Mouse (Mus musculus) bone marrow macrophage, adult 2 months (primary cell): Measurements from ENCODE around the gene Kcnj15.

Experiments used
- CTCF ChIP-seq: IDR thresholded peaks from 2 replicates; pipeline ENCODE4 v1.5.1; 2012; ENCODE audit warnings: low read depth, mild to moderate bottlenecking, low read length, moderate library complexity
- POLR2A ChIP-seq: IDR thresholded peaks from 2 replicates; pipeline ENCODE4 v1.6.1; 2012; ENCODE audit warnings: mild to moderate bottlenecking, low read depth, low read length, borderline replicate concordance

- TF ChIP-seq CTCF (no peak), POLR2A (no peak)
Observed at GRCm38 (mm10) chr16:95291450-95292101, 34.2 kb downstream of the Kcnj15 start.
